Mouse (Mus musculus) activated CD4-positive, CD25-positive, alpha-beta regulatory T cell, adult 9 weeks (primary cell): ENCODE results near the gene Bcdin3d. TPM values are rescaled to one million over a fixed set of nuclear protein-coding genes. Genes with fewer than 3 reads are reported as not detected.

Source experiments
- polyA plus RNA-seq: library from polyadenylated mRNA; unstranded; fragments of 100-300 nt; shearing (Covaris generic); gene quantifications from one replicate; pipeline ENCODE4 v1.2.1, GENCODE M21; 2017

Bcdin3d gene
- polyA plus RNA-seq: 26.9 TPM

GRCm38 (mm10) chr15:99474576-99474926, at the start of gene Bcdin3d:
Gene Bcdin3d, minus strand, starts transcription at chr15:99474730.

DNA sequence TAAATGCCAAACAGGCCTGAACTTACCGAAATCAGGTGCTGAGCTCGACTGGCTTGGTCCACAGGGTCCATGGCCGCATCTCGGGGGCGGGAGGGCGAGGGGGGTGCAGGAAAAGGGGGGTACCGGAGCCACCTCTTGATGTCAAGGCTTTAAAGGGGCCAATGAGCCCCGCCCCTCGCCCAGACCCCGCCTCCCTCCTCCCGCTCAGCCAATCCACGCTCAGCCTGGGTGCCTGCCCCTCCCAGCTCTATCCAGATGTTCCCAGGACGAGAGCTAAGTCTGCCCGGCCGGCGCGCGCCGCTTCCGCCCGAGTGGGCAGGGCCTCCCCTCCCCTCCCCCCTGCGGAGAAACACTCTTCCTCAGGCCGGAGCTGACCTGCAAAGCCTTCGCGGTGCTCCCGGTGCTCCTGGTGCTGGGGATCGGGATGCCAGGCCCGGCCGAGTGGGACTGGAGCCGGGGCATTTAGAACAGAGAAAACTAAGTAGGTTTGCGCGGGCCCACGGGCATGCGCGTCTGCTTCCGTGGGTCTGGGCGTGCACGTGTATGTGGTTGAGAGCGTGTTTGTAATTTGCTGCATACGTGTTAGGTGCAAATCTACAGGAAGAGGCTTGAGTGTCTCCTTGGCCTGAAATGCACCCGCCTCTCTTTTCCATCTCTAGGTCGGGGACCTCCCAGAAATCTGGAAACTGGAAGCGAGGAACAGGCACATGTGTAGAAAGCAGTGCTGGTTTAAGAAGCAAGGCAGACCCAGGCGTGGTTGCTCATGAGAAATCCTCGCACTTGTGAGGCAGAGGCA, 16.7 kb downstream of the Bcdin3d start, which contains the start of gene Nckap5l:
Nckap5l (minus strand) TSS at position 143 of the 796 bp plus-strand sequence.

Other genes with a start within 250 kb of the Bcdin3d start
- gene Kcnh3, start 249.9 kb downstream of the Bcdin3d start, polyA plus RNA-seq: 1.1 TPM
- gene Mcrs1, start 222.8 kb downstream of the Bcdin3d start, polyA plus RNA-seq: 107 TPM
- gene Prpf40b, start 179.6 kb downstream of the Bcdin3d start, polyA plus RNA-seq: 12.6 TPM
- gene Fam186b, start 178.8 kb downstream of the Bcdin3d start, polyA plus RNA-seq: 0.17 TPM
- gene Fmnl3, start 104.2 kb downstream of the Bcdin3d start, polyA plus RNA-seq: 28.2 TPM
- 197 TPM for gene Tmbim6, start 81.8 kb downstream of the Bcdin3d start, polyA plus RNA-seq
- gene Nckap5l, start 17.0 kb downstream of the Bcdin3d start, polyA plus RNA-seq: 17.4 TPM
- gene Faim2, start 53.4 kb upstream of the Bcdin3d start, polyA plus RNA-seq: not detected
- not detected for gene Aqp2, start 104.3 kb upstream of the Bcdin3d start, polyA plus RNA-seq
- gene Aqp5, start 116.1 kb upstream of the Bcdin3d start, polyA plus RNA-seq: not detected
- not detected for gene Aqp6, start 126.7 kb upstream of the Bcdin3d start, polyA plus RNA-seq
- 32.0 TPM for gene Racgap1, start 176.9 kb upstream of the Bcdin3d start, polyA plus RNA-seq
- gene Asic1, start 195.6 kb upstream of the Bcdin3d start, polyA plus RNA-seq: 0.40 TPM
- 12.3 TPM for gene Smarcd1, start 227.4 kb upstream of the Bcdin3d start, polyA plus RNA-seq
- not detected for gene Gm17349, start 230.8 kb upstream of the Bcdin3d start, polyA plus RNA-seq
- not detected for gene Gpd1, start 242.8 kb upstream of the Bcdin3d start, polyA plus RNA-seq